Mouse (Mus musculus) cerebellum, postnatal 14 days (tissue): ENCODE measurements at regions not wholly inside any gene's neighbourhood (a gene's known extent, or its start where the extent isn't known, plus 50 kb on each side); places are given as distances from the start of the nearest gene placed in this dataset.
A peak's percentile ranks its signal among the peaks of the same experiment; 100 is the strongest.

Experiments used
- DNase-seq, 2 experiments: peaks; one replicate each; pipeline ENCODE4 v3.0.0; 2021; ENCODE audit warnings: mixed read lengths in 2 of 2

GRCm38 (mm10) chr11:112889760-112890159, 107.7 kb downstream of the Sox9 start:
- DNase-seq: no peak

- no peak for DNase-seq
Measured at GRCm38 (mm10) chr11:112897597-112897996, 115.6 kb downstream of the Sox9 start.

GRCm38 (mm10) chr11:112902618-112903017, 120.6 kb downstream of the Sox9 start:
- no peak for DNase-seq

- DNase-seq: no peak
Measured at GRCm38 (mm10) chr11:112910309-112910708, 128.3 kb downstream of the Sox9 start.

- DNase-seq: no peak
Measured at GRCm38 (mm10) chr11:112912875-112913274, 130.9 kb downstream of the Sox9 start.

- DNase-seq: no peak
Measured at GRCm38 (mm10) chr11:112916923-112917322, 134.9 kb downstream of the Sox9 start.

- no peak for DNase-seq
Measured at GRCm38 (mm10) chr11:112920131-112920530, 138.1 kb downstream of the Sox9 start.

GRCm38 (mm10) chr11:112924577-112924976, 142.6 kb downstream of the Sox9 start:
- DNase-seq: no peak

- DNase-seq: peak; percentile 22 to 26
Measured at GRCm38 (mm10) chr11:112925140-112925539, 143.1 kb downstream of the Sox9 start.

GRCm38 (mm10) chr11:112926330-112927025, 144.5 kb downstream of the Sox9 start:
- peak; percentile 66 for DNase-seq

- DNase-seq: no peak
Measured at GRCm38 (mm10) chr11:112930186-112930808, 148.3 kb downstream of the Sox9 start.

GRCm38 (mm10) chr11:112938035-112938434, 156.0 kb downstream of the Sox9 start:
- peak; percentile 24 to 25 for DNase-seq

- DNase-seq: no peak
Measured at GRCm38 (mm10) chr11:112951421-112951820, 169.4 kb downstream of the Sox9 start.

GRCm38 (mm10) chr11:112952356-112952755, 170.3 kb downstream of the Sox9 start:
- no peak for DNase-seq

- DNase-seq: peak; percentile 20 to 24
Measured at GRCm38 (mm10) chr11:112953491-112953890, 171.5 kb downstream of the Sox9 start.

GRCm38 (mm10) chr11:112956748-112957440, 174.9 kb downstream of the Sox9 start:
- no peak for DNase-seq

GRCm38 (mm10) chr11:112959609-112960008, 177.6 kb downstream of the Sox9 start:
- no peak for DNase-seq

- DNase-seq: peak; percentile 39 to 75
Measured at GRCm38 (mm10) chr11:112973286-112973685, 191.3 kb downstream of the Sox9 start.

GRCm38 (mm10) chr11:112974893-112975292, 192.9 kb downstream of the Sox9 start:
- no peak for DNase-seq

GRCm38 (mm10) chr11:112976914-112977785, 195.1 kb downstream of the Sox9 start:
- DNase-seq: peak in 1 of 2 experiments; percentile 14

GRCm38 (mm10) chr11:112978884-112979283, 196.9 kb downstream of the Sox9 start:
- no peak for DNase-seq

GRCm38 (mm10) chr11:112979413-112979812, 197.4 kb downstream of the Sox9 start:
- DNase-seq: no peak
